Mouse (Mus musculus): ENCODE results near the gene Rpl36. TPM values are rescaled to one million over a fixed set of nuclear protein-coding genes. Genes with fewer than 3 reads are reported as not detected.

The Rpl36 gene
- polyA plus RNA-seq, 1 experiment from 2014 or later = 789 TPM

DNA sequence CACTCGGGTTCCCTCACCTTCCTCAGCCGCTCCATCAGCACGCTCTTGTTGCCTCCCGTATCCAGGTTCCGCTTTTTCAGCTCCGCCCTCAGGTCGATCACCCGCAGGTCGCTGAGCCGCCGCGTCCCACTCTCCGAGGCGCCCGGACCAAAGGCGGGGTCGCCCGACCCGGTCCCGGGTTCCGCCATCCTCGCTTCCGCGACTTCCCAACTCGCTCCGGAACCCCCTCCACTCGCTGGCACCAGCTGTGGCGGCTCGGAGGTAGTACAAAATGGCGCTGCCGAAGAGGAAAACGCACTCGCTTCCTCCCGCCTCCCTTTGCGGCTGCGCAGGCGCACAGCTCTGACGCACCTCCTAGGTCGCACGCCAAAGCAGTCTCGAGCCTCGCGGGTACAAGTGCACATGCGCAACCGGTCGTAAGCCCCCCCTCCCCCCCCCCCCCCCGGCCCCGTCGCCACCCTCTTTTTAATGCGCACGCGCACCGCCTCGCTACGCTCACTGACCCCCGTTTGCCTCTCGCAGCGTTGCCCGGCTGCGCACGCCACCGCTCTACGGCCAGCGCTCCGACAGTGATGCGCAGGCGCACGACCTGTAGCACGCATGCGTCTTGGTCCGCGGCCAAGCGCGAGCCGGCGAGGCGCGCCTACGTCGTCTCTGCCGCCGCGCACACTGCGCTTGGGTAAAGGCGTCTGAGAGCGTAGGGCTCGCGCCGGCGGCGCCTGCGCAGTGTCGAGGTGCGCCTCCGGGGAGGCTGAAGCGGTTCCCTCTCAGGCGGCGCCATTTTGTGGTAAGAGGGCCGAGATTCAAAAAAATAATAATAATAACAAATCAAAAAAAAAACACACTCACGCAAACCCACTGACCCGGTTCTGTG is 28.7 kb upstream of the Rpl36 start, which contains the start of the genes Safb2 and Safb:
Safb2 (minus strand) TSS at position 329 of the 874 bp plus-strand sequence.
Safb (plus strand) TSS at position 569 of the 874 bp plus-strand sequence.
- peaks cover 16% of the 10 kb centered on the region for H3K36me3 ChIP-seq (ENCODE audit: control insufficient read depth, insufficient read depth, low read length)

DNA sequence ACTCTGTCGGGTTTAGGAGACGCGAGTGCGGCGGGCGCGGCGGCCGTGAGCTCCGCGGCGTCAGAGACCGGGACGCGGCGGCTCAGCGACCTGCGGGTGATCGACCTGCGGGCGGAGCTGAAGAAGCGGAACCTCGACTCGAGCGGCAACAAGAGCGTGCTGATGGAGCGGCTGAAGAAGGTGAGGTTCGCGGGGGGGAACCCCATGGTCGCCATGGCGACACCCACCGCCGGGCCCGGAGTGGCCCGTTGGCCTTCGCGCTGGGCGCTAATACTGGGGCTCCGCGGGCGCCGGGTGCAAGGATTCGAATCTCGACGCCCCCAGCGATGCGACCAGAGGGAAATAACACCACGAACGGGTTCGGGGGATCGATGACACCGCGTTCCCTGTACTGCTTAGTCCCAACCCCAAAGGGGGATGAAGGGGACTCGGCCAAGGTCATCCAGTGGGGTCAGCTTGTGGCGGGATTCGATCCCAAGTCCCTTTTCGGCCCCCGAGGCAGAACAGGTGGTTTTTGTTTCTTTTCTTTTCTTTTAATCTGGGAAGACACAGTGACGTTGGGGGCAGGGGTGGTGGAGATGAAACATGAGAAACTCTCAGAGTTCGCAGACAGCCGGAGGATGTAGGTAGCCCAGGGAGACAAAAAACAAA is 27.9 kb upstream of the Rpl36 start:
- peak overlapping the region; percentile 87 for H3K9ac ChIP-seq (ENCODE audit: low read depth, low read length)
- H3K4me1 ChIP-seq (ENCODE audit: control insufficient read depth, insufficient read depth, low read length) = peaks cover 41% of the 10 kb centered on the region
- H3K4me2 ChIP-seq (ENCODE audit: low read length) = peak overlapping the region; percentile 72
- H3K9me3 ChIP-seq (replicated peaks; ENCODE audit: control insufficient read depth, low read length, poor library complexity, severe bottlenecking) = no peaks in the 10 kb centered on the region
- peak overlapping the region; percentile 74 for H3K4me3 ChIP-seq (ENCODE audit: low read depth, low read length)
- ATAC-seq = peak; percentile 34
- peaks cover 12% of the 10 kb centered on the region for H3K36me3 ChIP-seq (ENCODE audit: control insufficient read depth, insufficient read depth, low read length)
- peak overlapping the region; percentile 94 for H3K27ac ChIP-seq (ENCODE audit: low read length)
- no peaks in the 10 kb centered on the region for H3K27me3 ChIP-seq (ENCODE audit: control insufficient read depth, insufficient read depth, low read depth, low read length)
- WGBS = under 1% methylated on average over 59 of the region's 61 CpGs

More for the DNA sequence above, 28.7 kb upstream of the Rpl36 start, which contains the start of the genes Safb2 and Safb:
- peak; percentile 95 for ATAC-seq
- under 1% methylated on average over 84 of the region's 101 CpGs for WGBS
- Histone ChIP-seq H3K9me3 (replicated peaks; ENCODE audit: control insufficient read depth, low read length, poor library complexity, severe bottlenecking) (no peaks in the 10 kb centered on the region), H3K4me2 (ENCODE audit: low read length) (peak within 1 kb of the TSS; percentile 95), H3K4me1 (ENCODE audit: control insufficient read depth, insufficient read depth, low read length) (peaks cover 41% of the 10 kb centered on the region), H3K4me3 (ENCODE audit: low read depth, low read length) (peak within 1 kb of the TSS; percentile 83), H3K27ac (ENCODE audit: low read length) (peak within 1 kb of the TSS; percentile 95), H3K27me3 (ENCODE audit: control insufficient read depth, insufficient read depth, low read depth, low read length) (no peaks in the 10 kb centered on the region), H3K9ac (ENCODE audit: low read depth, low read length) (peak within 1 kb of the TSS; percentile 87)

DNA sequence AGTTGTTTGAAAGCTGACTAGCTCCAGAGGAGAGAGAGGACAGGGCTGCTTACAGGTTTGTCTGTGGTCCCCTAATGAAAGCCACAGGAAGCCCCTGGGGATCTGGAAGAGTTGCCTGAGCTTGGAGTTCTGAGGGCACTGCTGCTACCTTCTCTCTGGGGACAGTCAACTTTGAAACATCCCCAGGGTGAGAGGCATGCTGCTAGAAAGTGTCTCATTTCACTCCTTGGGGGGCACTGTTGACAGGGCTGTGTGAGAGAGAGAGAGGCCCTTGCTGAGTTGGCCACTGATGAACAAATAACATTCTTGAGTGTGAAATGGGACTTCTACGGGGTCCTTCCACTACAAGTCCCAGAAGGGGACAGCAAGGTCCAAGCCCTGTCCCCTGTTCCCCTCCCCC is 25.4 kb upstream of the Rpl36 start:
- Histone ChIP-seq H3K4me1 (ENCODE audit: control insufficient read depth, insufficient read depth, low read length) (peaks cover 31% of the 10 kb centered on the region), H3K27ac (ENCODE audit: low read length) (no peak overlapping the region), H3K36me3 (ENCODE audit: control insufficient read depth, insufficient read depth, low read length) (peaks cover 15% of the 10 kb centered on the region), H3K4me2 (ENCODE audit: low read length) (no peak overlapping the region), H3K9me3 (replicated peaks; ENCODE audit: control insufficient read depth, low read length, poor library complexity, severe bottlenecking) (no peaks in the 10 kb centered on the region), H3K9ac (ENCODE audit: low read depth, low read length) (no peak overlapping the region), H3K27me3 (ENCODE audit: control insufficient read depth, insufficient read depth, low read depth, low read length) (no peaks in the 10 kb centered on the region), H3K4me3 (ENCODE audit: low read depth, low read length) (no peak overlapping the region)
- no peak for ATAC-seq
- 71% methylated on average over 1 of the region's 1 CpGs for WGBS

DNA sequence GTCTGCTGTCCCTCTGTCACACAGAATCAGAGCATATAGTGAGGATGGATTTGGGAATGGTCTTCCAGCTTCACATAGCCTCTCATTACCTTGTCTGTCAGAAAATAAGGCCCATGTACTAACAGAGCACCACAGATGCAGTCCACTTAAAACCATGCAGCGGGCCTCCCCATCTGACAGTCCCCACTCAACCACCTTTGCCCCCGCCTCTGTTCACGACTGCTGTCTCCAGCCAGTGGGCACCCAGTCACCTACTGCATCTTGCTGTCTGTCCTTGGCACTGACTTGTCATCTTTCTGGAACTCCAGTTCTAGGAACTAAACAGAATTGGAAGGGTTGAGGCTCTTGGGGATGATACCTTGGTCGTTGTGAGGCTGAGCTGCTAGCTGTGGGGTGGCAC is 24.3 kb upstream of the Rpl36 start:
- Histone ChIP-seq H3K27me3 (ENCODE audit: control insufficient read depth, insufficient read depth, low read depth, low read length) (no peaks in the 10 kb centered on the region), H3K36me3 (ENCODE audit: control insufficient read depth, insufficient read depth, low read length) (peaks cover 21% of the 10 kb centered on the region), H3K4me3 (ENCODE audit: low read depth, low read length) (no peak overlapping the region), H3K9ac (ENCODE audit: low read depth, low read length) (no peak overlapping the region), H3K4me1 (ENCODE audit: control insufficient read depth, insufficient read depth, low read length) (peaks cover 22% of the 10 kb centered on the region), H3K9me3 (replicated peaks; ENCODE audit: control insufficient read depth, low read length, poor library complexity, severe bottlenecking) (no peaks in the 10 kb centered on the region), H3K4me2 (ENCODE audit: low read length) (no peak overlapping the region), H3K27ac (ENCODE audit: low read length) (no peak overlapping the region)
- 96% methylated on average over 4 of the region's 4 CpGs for WGBS
- ATAC-seq = no peak

DNA sequence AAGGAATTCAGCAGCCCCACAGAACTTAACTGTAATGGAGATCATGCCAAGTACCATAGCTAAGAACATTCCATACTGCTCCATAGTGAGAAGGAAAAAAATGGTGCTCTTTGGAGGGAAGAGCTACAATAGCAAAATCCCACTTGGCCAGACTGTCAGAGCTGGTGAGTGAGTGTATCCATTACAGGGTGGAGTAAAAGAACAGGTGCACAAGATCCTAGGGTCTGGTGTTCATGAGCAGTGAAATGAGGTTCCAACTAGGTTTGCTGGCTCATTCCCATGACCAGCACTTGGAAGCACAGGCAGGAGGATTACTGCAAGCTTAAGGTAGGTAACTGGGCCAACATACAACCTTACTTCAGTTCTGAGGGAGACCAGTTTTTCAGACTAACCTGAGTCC is 20.7 kb upstream of the Rpl36 start:
- H3K36me3 ChIP-seq (ENCODE audit: control insufficient read depth, insufficient read depth, low read length) = peaks cover 56% of the 10 kb centered on the region
- H3K27ac ChIP-seq (ENCODE audit: low read length) = no peak overlapping the region
- no peak overlapping the region for H3K9ac ChIP-seq (ENCODE audit: low read depth, low read length)
- H3K4me1 ChIP-seq (ENCODE audit: control insufficient read depth, insufficient read depth, low read length) = peaks cover 4% of the 10 kb centered on the region
- H3K9me3 ChIP-seq (replicated peaks; ENCODE audit: control insufficient read depth, low read length, poor library complexity, severe bottlenecking) = no peaks in the 10 kb centered on the region
- ATAC-seq = no peak
- H3K4me3 ChIP-seq (ENCODE audit: low read depth, low read length) = no peak overlapping the region
- no peaks in the 10 kb centered on the region for H3K27me3 ChIP-seq (ENCODE audit: control insufficient read depth, insufficient read depth, low read depth, low read length)
- H3K4me2 ChIP-seq (ENCODE audit: low read length) = no peak overlapping the region

DNA sequence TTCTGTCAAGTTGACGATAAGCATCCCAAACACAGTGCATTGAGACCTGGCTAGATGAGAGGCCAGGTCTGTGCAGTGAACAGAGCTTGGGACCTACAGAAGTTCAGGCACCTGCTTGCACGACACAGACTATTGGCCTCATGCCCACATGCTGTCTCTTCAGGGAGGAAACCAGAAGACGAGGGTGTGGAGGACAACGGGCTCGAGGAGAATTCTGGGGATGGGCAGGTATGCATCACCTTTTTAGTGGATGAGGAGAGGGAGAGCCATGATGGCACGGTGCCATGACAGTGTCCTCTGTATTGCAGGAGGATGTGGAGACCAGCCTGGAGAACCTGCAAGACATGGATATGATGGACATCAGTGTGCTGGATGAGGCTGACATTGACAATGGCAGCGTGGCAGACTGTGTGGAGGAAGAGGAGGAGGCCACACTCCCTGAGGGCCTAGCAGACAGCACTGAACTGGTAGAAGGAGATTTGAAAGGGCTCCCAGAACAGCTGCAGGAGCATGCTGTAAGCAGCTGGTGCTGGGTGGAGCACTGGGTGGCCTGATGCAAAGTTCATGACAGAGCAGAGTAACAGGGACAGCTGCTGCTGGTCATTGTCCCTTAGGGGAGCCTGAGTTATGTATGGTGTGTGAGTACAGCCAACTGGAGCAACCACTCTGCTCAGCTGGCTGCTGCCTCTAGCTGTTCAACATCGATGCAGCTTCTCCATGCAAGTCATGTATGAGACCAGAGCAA is 19.5 kb upstream of the Rpl36 start:
- peaks cover 60% of the 10 kb centered on the region for H3K36me3 ChIP-seq (ENCODE audit: control insufficient read depth, insufficient read depth, low read length)
- 93% methylated on average over 8 of the region's 8 CpGs for WGBS

DNA sequence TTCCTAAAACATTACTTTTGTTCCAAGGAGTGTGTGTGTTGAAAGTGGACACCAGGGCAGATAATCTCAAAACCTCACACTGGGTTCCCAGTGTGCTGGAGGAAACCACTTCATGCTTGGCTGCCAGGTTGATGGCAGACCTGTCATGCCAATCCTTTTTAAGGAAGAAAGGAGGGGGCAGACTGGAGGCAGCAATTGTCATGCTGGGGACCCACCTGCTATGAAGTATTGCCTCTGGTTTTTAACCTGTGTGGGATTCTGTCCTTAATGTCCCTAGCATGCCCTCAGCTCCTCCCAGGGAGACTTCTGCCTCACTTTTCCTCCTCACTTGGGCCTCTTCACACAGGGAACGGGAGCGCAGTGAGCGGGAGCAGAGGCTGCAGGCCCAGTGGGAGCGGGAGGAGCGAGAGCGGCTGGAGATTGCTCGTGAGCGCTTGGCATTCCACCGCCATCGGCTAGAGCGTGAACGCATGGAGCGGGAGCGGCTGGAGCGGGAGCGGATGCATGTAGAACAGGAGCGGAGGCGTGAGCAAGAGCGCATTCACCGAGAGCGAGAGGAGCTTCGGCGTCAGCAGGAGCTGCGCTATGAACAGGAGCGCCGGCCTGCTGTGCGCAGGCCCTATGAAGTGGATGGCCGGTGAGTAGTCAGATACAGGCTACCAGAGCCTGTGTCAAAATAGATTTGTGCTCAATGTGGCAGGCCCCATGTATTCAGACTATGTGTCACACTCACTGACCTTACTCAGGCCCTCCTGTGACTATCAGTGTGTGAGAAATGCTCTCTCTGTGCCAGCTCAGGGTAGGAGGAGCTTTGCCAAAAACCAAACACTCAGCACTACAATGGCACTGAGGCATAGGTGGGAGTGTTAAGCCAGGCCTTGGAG is 9.8 kb upstream of the Rpl36 start:
- ATAC-seq = no peak
- WGBS = 95% methylated on average over 28 of the region's 28 CpGs

More for the DNA sequence above, 19.5 kb upstream of the Rpl36 start:
- H3K4me2 ChIP-seq (ENCODE audit: low read length) = no peak overlapping the region
- H3K4me1 ChIP-seq (ENCODE audit: control insufficient read depth, insufficient read depth, low read length) = no peaks in the 10 kb centered on the region
- no peak for ATAC-seq
- H3K27ac ChIP-seq (ENCODE audit: low read length) = no peak overlapping the region
- H3K9me3 ChIP-seq (replicated peaks; ENCODE audit: control insufficient read depth, low read length, poor library complexity, severe bottlenecking) = no peaks in the 10 kb centered on the region
- no peak overlapping the region for H3K4me3 ChIP-seq (ENCODE audit: low read depth, low read length)
- no peaks in the 10 kb centered on the region for H3K27me3 ChIP-seq (ENCODE audit: control insufficient read depth, insufficient read depth, low read depth, low read length)
- H3K9ac ChIP-seq (ENCODE audit: low read depth, low read length) = no peak overlapping the region

DNA sequence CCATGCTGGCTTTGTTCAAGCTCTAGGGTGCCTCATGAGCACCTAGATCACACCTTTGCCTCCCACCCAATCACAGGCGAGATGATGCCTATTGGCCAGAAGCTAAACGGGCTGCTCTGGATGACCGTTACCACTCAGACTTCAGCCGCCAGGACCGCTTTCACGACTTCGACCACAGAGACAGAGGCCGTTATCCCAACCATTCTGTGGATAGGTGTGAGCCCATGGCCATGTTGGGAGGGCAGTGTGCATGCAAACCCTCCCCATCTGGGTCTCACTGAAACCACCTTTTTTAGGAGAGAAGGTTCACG is 9.2 kb upstream of the Rpl36 start:
- Histone ChIP-seq H3K9me3 (replicated peaks; ENCODE audit: control insufficient read depth, low read length, poor library complexity, severe bottlenecking) (no peaks in the 10 kb centered on the region), H3K4me1 (ENCODE audit: control insufficient read depth, insufficient read depth, low read length) (peaks cover 8% of the 10 kb centered on the region), H3K9ac (ENCODE audit: low read depth, low read length) (no peak overlapping the region), H3K4me2 (ENCODE audit: low read length) (no peak overlapping the region), H3K27me3 (ENCODE audit: control insufficient read depth, insufficient read depth, low read depth, low read length) (no peaks in the 10 kb centered on the region), H3K27ac (ENCODE audit: low read length) (no peak overlapping the region), H3K36me3 (ENCODE audit: control insufficient read depth, insufficient read depth, low read length) (peaks cover 72% of the 10 kb centered on the region), H3K4me3 (ENCODE audit: low read depth, low read length) (no peak overlapping the region)
- 90% methylated on average over 9 of the region's 9 CpGs for WGBS
- no peak for ATAC-seq

More for the DNA sequence above, 9.8 kb upstream of the Rpl36 start:
- H3K9me3 ChIP-seq (replicated peaks; ENCODE audit: control insufficient read depth, low read length, poor library complexity, severe bottlenecking) = no peaks in the 10 kb centered on the region
- H3K27ac ChIP-seq (ENCODE audit: low read length) = no peak overlapping the region
- no peak overlapping the region for H3K9ac ChIP-seq (ENCODE audit: low read depth, low read length)
- H3K4me1 ChIP-seq (ENCODE audit: control insufficient read depth, insufficient read depth, low read length) = peaks cover 2% of the 10 kb centered on the region
- H3K4me2 ChIP-seq (ENCODE audit: low read length) = no peak overlapping the region
- no peaks in the 10 kb centered on the region for H3K27me3 ChIP-seq (ENCODE audit: control insufficient read depth, insufficient read depth, low read depth, low read length)
- peaks cover 72% of the 10 kb centered on the region for H3K36me3 ChIP-seq (ENCODE audit: control insufficient read depth, insufficient read depth, low read length)
- no peak overlapping the region for H3K4me3 ChIP-seq (ENCODE audit: low read depth, low read length)

Data from midbrain, embryonic 16.5 days (tissue).